35 mouse cellular contexts compared by ENCODE assay signal in the genomic region with DNA sequence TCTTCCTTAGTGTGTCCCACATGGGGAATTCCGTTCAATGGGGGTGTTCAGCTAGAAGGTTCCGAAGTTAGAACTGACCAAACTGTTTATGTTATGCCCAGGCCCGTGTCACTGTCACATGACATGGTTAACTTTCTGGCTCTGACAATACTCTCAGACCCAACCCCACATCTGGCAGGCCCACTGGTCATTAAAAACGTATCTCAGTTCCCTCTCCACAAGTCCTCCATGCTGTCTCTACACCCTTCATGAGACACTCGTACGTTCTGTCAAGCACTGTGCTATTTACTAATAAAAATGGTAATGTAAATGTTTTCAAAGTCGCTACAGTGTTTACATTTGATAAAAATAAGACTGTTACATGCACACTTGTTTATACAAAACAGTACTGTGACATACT.
"Had no signal": no experiment of that assay in that cellular context is flagged by ENCODE, and none has a peak within 500 bp of the region (broad histone marks: within the 10 kb centered on the region; RNA-seq: fewer than 3 reads in every experiment).

No protein-coding gene starts in this region.

- ATAC-seq: hindbrain, embryonic 16.5 days; hindbrain, postnatal 0 days; inflammation-experienced regulatory T-cells, adult 6 months; intestine, embryonic 15.5 days; intestine, embryonic 16.5 days; intestine, postnatal 0 days had no signal

- H3K9ac ChIP-seq: heart, embryonic 12.5 days; heart, embryonic 13.5 days; heart, embryonic 15.5 days; hindbrain, embryonic 12.5 days; hindbrain, embryonic 13.5 days; hindbrain, embryonic 14.5 days; hindbrain, embryonic 15.5 days; intestine, embryonic 15.5 days; kidney, embryonic 15.5 days had no signal

- DNase-seq: heart, adult 2 months; heart, postnatal 10 days; heart, postnatal 14 days; heart, postnatal 36 days; heart, postnatal 4 days; kidney, adult 11 months; kidney, adult 18-20 months; kidney, adult 2 months; kidney, adult 8-10 months; kidney, adult 9 months; kidney, postnatal 10 days; kidney, postnatal 14 days; kidney, postnatal 25 days; kidney, postnatal 36 days; kidney, postnatal 4 days; layer of hippocampus, adult 9-11 months had no signal

- H3K9me3 ChIP-seq: heart, embryonic 10.5 days; heart, embryonic 13.5 days; heart, embryonic 15.5 days; hindbrain, embryonic 12.5 days; hindbrain, embryonic 13.5 days; hindbrain, embryonic 15.5 days; intestine, embryonic 15.5 days; kidney, embryonic 15.5 days had no signal

- H3K4me1 ChIP-seq: heart, embryonic 10.5 days; heart, embryonic 12.5 days; heart, embryonic 13.5 days; heart, embryonic 15.5 days; hindbrain, embryonic 10.5 days; hindbrain, embryonic 12.5 days; hindbrain, embryonic 13.5 days; hindbrain, embryonic 15.5 days; intestine, embryonic 15.5 days; kidney, embryonic 15.5 days had no signal

- H3K4me2 ChIP-seq: heart, embryonic 11.5 days; heart, embryonic 12.5 days; heart, embryonic 13.5 days; heart, embryonic 15.5 days; hindbrain, embryonic 12.5 days; hindbrain, embryonic 13.5 days; hindbrain, embryonic 14.5 days; hindbrain, embryonic 15.5 days; intestine, embryonic 15.5 days; kidney, embryonic 15.5 days had no signal

- H3K4me3 ChIP-seq: heart, adult 2 months; heart, embryonic 10.5 days; heart, embryonic 12.5 days; heart, embryonic 13.5 days; heart, embryonic 15.5 days; hindbrain, embryonic 10.5 days; hindbrain, embryonic 12.5 days; hindbrain, embryonic 13.5 days; hindbrain, embryonic 15.5 days; intestine, embryonic 15.5 days; kidney, embryonic 15.5 days; layer of hippocampus, adult 2 months had no signal

- H3K27me3 ChIP-seq: heart, embryonic 12.5 days; heart, embryonic 13.5 days; heart, embryonic 15.5 days; hindbrain, embryonic 12.5 days; hindbrain, embryonic 13.5 days; hindbrain, embryonic 15.5 days; intestine, embryonic 15.5 days; kidney, embryonic 15.5 days had no signal

- H3K36me3 ChIP-seq: heart, embryonic 15.5 days; hindbrain, embryonic 10.5 days; hindbrain, embryonic 12.5 days; hindbrain, embryonic 15.5 days; intestine, embryonic 15.5 days; kidney, embryonic 15.5 days had no signal

- H3K27ac ChIP-seq: heart, adult 2 months; heart, embryonic 10.5 days; heart, embryonic 13.5 days; heart, embryonic 15.5 days; hindbrain, embryonic 10.5 days; hindbrain, embryonic 12.5 days; hindbrain, embryonic 13.5 days; hindbrain, embryonic 14.5 days; hindbrain, embryonic 15.5 days; hindbrain, postnatal 0 days; intestine, embryonic 15.5 days; kidney, embryonic 15.5 days; kidney, postnatal 0 days; layer of hippocampus, adult 2 months had no signal
